In genomic region chr5:149412194-149412575, GRCm38 (mm10) we compare ENCODE assay signal across 8 mouse cellular contexts. TPM values are rescaled to one million over a fixed set of nuclear protein-coding genes. Genes with fewer than 3 reads are reported as not detected.
DNase-seq lines count a peak whose midpoint lies in the region; ATAC-seq and TF ChIP-seq lines count a peak whose summit lies in the region.

No protein-coding gene starts in this region.

- peak; percentile 31 for DNase-seq in frontal cortex, postnatal 36 days (ENCODE audit: low spot score in 2 of 2)
- no peak for DNase-seq in frontal cortex, postnatal 14 days (ENCODE audit: low spot score in 2 of 2)
- DNase-seq in neural tube, embryonic 11.5 days (ENCODE audit: low spot score): no peak
- no peak for DNase-seq in neural tube, embryonic 10.5 days (ENCODE audit: extremely low spot score, low spot score)
- DNase-seq in limb, embryonic 14.5 days (ENCODE audit: low spot score): no peak
- no peak for DNase-seq in urinary bladder, adult 2 months (ENCODE audit: low spot score)
- DNase-seq in layer of hippocampus, adult 11-12 months (ENCODE audit: low spot score): no peak

- peak overlapping the region; percentile 39 for H3K9ac ChIP-seq in neural tube, embryonic 11.5 days (ENCODE audit: low read length)
- H3K9ac ChIP-seq in limb, embryonic 14.5 days (ENCODE audit: low read depth, low read length, severe bottlenecking): peak overlapping the region; percentile 45
- peak overlapping the region; percentile 37; the same call in 1 of the 2 replicates for H3K9ac ChIP-seq in stomach, embryonic 15.5 days

- ATAC-seq in neural tube, embryonic 11.5 days (ENCODE audit: insufficient read depth, low FRiP score, low TSS enrichment): 0 out of 2 replicates have a peak, but pooled peaks have one; percentile 23
- ATAC-seq in limb, embryonic 14.5 days (ENCODE audit: low FRiP score, low read depth): no peak
- no peak for ATAC-seq in stomach, embryonic 15.5 days (ENCODE audit: insufficient read depth, low FRiP score, low read depth)

- H3K4me1 ChIP-seq in neural tube, embryonic 11.5 days (ENCODE audit: control insufficient read depth, insufficient read depth, low read length): peaks cover 9% of the 10 kb centered on the region; the same call in 1 of the 2 replicates
- peaks cover 14% of the 10 kb centered on the region for H3K4me1 ChIP-seq in limb, embryonic 14.5 days (ENCODE audit: control insufficient read depth, insufficient read depth, low read length)
- H3K4me1 ChIP-seq in stomach, embryonic 15.5 days: peaks cover 13% of the 10 kb centered on the region

- H3K4me3 ChIP-seq in neural tube, embryonic 11.5 days (ENCODE audit: low read depth, low read length): peak overlapping the region; percentile 26; the same call in 1 of the 2 replicates
- peak overlapping the region; percentile 41 for H3K4me3 ChIP-seq in limb, embryonic 14.5 days (replicated peaks; ENCODE audit: low read length)
- H3K4me3 ChIP-seq in stomach, embryonic 15.5 days (replicated peaks): peak overlapping the region; percentile 39

- H3K27ac ChIP-seq in neural tube, embryonic 11.5 days (ENCODE audit: low read depth, low read length): no peak overlapping the region
- H3K27ac ChIP-seq in limb, embryonic 14.5 days (replicated peaks; ENCODE audit: low read depth, low read length): no peak overlapping the region
- H3K27ac ChIP-seq in stomach, embryonic 15.5 days: no peak overlapping the region

- 38% methylated on average over 11 of the region's 11 CpGs for WGBS in neural tube, embryonic 11.5 days
- 39% methylated on average over 11 of the region's 11 CpGs for WGBS in limb, embryonic 14.5 days
- 38% methylated on average over 11 of the region's 11 CpGs for WGBS in stomach, embryonic 15.5 days

- TF ChIP-seq POLR2A in limb, embryonic 14.5 days (IDR thresholded peaks at IDR 0.05; ENCODE audit: borderline replicate concordance, extremely low read depth, insufficient read depth, insufficient read length): no peak

- peaks cover 3% of the 10 kb centered on the region; the same call in 1 of the 2 replicates for H3K27me3 ChIP-seq in neural tube, embryonic 11.5 days (ENCODE audit: control insufficient read depth, insufficient read depth, low read length)
- H3K27me3 ChIP-seq in limb, embryonic 14.5 days (ENCODE audit: control insufficient read depth, insufficient read depth, low read length): peaks cover 4% of the 10 kb centered on the region
- 0 out of 2 replicates have a peak, but pooled peaks cover 8% of the 10 kb centered on the region for H3K27me3 ChIP-seq in stomach, embryonic 15.5 days (replicated peaks)

- peak overlapping the region; percentile 61 for H3K4me2 ChIP-seq in neural tube, embryonic 11.5 days (ENCODE audit: low read depth)
- peak overlapping the region; percentile 76 for H3K4me2 ChIP-seq in limb, embryonic 14.5 days (replicated peaks; ENCODE audit: low read depth, low read length, severe bottlenecking)
- peak overlapping the region; percentile 74 for H3K4me2 ChIP-seq in stomach, embryonic 15.5 days

- no peaks in the 10 kb centered on the region for H3K36me3 ChIP-seq in neural tube, embryonic 11.5 days (ENCODE audit: control insufficient read depth, insufficient read depth, low read length)
- H3K36me3 ChIP-seq in limb, embryonic 14.5 days (ENCODE audit: control insufficient read depth, insufficient read depth, low read length): no peaks in the 10 kb centered on the region
- H3K36me3 ChIP-seq in stomach, embryonic 15.5 days: no peaks in the 10 kb centered on the region

- no peaks in the 10 kb centered on the region for H3K9me3 ChIP-seq in neural tube, embryonic 11.5 days (ENCODE audit: control insufficient read depth, low read length)
- H3K9me3 ChIP-seq in limb, embryonic 14.5 days (ENCODE audit: control insufficient read depth, low read length): 0 out of 2 replicates have a peak, but pooled peaks cover 5% of the 10 kb centered on the region
- no peaks in the 10 kb centered on the region for H3K9me3 ChIP-seq in stomach, embryonic 15.5 days

RNA-seq across cellular contexts. Expression of gene Medag, which starts 0.6 kb away (rescaled TPM):
- polyA plus RNA-seq in neural tube, embryonic 11.5 days (2014; fragmentation: Nextera tagmentation; extraction: Ambion mirVana): 0.16 and 0.28 TPM in 2 replicates
- polyA plus RNA-seq in limb, embryonic 14.5 days (2012; rRNA removed): 3.5 and 3.8 TPM in 2 replicates
- 2.6 and 3.1 TPM in 2 replicates for polyA plus RNA-seq in limb, embryonic 14.5 days (2014; fragmentation: Nextera tagmentation; extraction: Ambion mirVana)
- 2.8 TPM in 2 replicates for polyA plus RNA-seq in stomach, embryonic 15.5 days (2015; fragmentation: Nextera tagmentation; extraction: Ambion mirVana)
- 30.4 and 31.6 TPM in 2 replicates for polyA plus RNA-seq in urinary bladder, adult 2 months (2012; rRNA removed)

RNA-seq across cellular contexts. Expression of gene Tex26, which starts 27.3 kb away (rescaled TPM):
- 0.49 and 1.4 TPM in 2 replicates for polyA plus RNA-seq in neural tube, embryonic 11.5 days (2014; fragmentation: Nextera tagmentation; extraction: Ambion mirVana)
- polyA plus RNA-seq in limb, embryonic 14.5 days (2012; rRNA removed): 0.20 and 0.50 TPM in 2 replicates
- 0.36 and 0.44 TPM in 2 replicates for polyA plus RNA-seq in limb, embryonic 14.5 days (2014; fragmentation: Nextera tagmentation; extraction: Ambion mirVana)
- polyA plus RNA-seq in stomach, embryonic 15.5 days (2015; fragmentation: Nextera tagmentation; extraction: Ambion mirVana): 0.27 and 0.41 TPM in 2 replicates
- polyA plus RNA-seq in urinary bladder, adult 2 months (2012; rRNA removed): 0.21 and 0.37 TPM in 2 replicates

Comparison
In these comparisons a context has a peak if more than half of its experiments do, and no peak if none do; other contexts are left out.
1. DNase-seq: peak in frontal cortex, postnatal 36 days (2 of 2); none in frontal cortex, postnatal 14 days (0 of 2), neural tube, embryonic 11.5 days (single experiment), neural tube, embryonic 10.5 days (single experiment), limb, embryonic 14.5 days (single experiment), urinary bladder, adult 2 months (single experiment) and layer of hippocampus, adult 11-12 months (single experiment).
2. Peak in every context shown above with its lines, with median percentiles within 50 percentile points of each other: H3K4me2 ChIP-seq, H3K4me3 ChIP-seq and H3K9ac ChIP-seq.